Mouse (Mus musculus): ENCODE data around the gene Tmem219.

GRCm38 (mm10) chr7:126888852-126889251 lies 33.9 kb downstream of the Tmem219 start:
- TF ChIP-seq POLR2A (IDR thresholded peaks at IDR 0.05; ENCODE audit: insufficient read depth, low read depth, low read length) (no peak), CTCF (IDR thresholded peaks at IDR 0.05; ENCODE audit: insufficient read depth, low read depth, low read length) (0 out of 2 replicates have a peak, but pooled peaks have one; percentile 21)
